Mouse (Mus musculus): Measurements from ENCODE around the gene Slc16a14. TPM values are rescaled to one million over a fixed set of nuclear protein-coding genes. Genes with fewer than 3 reads are reported as not detected.

Slc16a14 gene
- polyA plus RNA-seq, 1 experiment from 2014 or later, result not detected

DNA sequence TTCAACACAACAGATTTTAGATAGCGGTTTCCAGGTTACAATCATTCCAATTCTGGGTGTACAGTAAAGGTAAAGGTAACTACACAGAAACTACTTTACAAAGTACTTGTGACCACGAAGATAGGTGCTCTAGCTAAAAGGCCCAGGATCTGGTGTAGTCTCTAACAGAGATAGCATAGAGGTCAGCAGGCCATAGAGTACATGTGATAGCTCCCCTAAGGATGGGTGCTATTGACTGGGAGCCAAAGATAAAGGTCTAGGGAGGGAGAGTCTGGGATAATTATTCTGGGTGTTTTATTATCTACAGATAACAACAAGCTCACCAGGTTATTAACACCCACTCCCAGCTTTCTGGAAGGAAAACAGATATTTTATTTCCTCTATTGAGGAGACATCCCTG lies 11.5 kb downstream of the Slc16a14 start:
- ATAC-seq (replicated peaks; ENCODE audit: extremely low read depth, insufficient read depth, low FRiP score), result no peak
- no peaks in the 10 kb centered on the region for H3K36me3 ChIP-seq (ENCODE audit: control insufficient read depth, insufficient read depth)
- WGBS, result 72% methylated on average over 2 of the region's 2 CpGs

GRCm38 (mm10) chr1:84918865-84919264 lies 16.1 kb downstream of the Slc16a14 start:
- H3K9ac ChIP-seq (ENCODE audit: low read length), result no peak overlapping the region
- no peaks in the 10 kb centered on the region for H3K27me3 ChIP-seq (ENCODE audit: control insufficient read depth, insufficient read depth, low read length)
- no peaks in the 10 kb centered on the region; the same call in 1 of the 2 replicates for H3K4me1 ChIP-seq (ENCODE audit: control insufficient read depth, insufficient read depth, low read length)
- WGBS, result 84% methylated on average over 3 of the region's 3 CpGs
- no peaks in the 10 kb centered on the region for H3K9me3 ChIP-seq (replicated peaks; ENCODE audit: control insufficient read depth, low read length)
- ATAC-seq (replicated peaks; ENCODE audit: extremely low read depth, insufficient read depth, low FRiP score), result no peak
- H3K4me3 ChIP-seq (ENCODE audit: low read length), result no peak overlapping the region
- no peak overlapping the region for H3K4me2 ChIP-seq (ENCODE audit: low read depth, low read length)
- no peaks in the 10 kb centered on the region for H3K36me3 ChIP-seq (ENCODE audit: control insufficient read depth, insufficient read depth)
- H3K27ac ChIP-seq (ENCODE audit: low read length), result no peak overlapping the region

More for the DNA sequence above, 11.5 kb downstream of the Slc16a14 start:
- no peaks in the 10 kb centered on the region for H3K27me3 ChIP-seq (ENCODE audit: control insufficient read depth, insufficient read depth, low read length)
- H3K9me3 ChIP-seq (replicated peaks; ENCODE audit: control insufficient read depth, low read length), result no peaks in the 10 kb centered on the region
- no peak overlapping the region for H3K27ac ChIP-seq (ENCODE audit: low read length)
- H3K9ac ChIP-seq (ENCODE audit: low read length), result no peak overlapping the region
- no peaks in the 10 kb centered on the region; the same call in 1 of the 2 replicates for H3K4me1 ChIP-seq (ENCODE audit: control insufficient read depth, insufficient read depth, low read length)
- no peak overlapping the region for H3K4me2 ChIP-seq (ENCODE audit: low read depth, low read length)
- H3K4me3 ChIP-seq (ENCODE audit: low read length), result no peak overlapping the region

DNA sequence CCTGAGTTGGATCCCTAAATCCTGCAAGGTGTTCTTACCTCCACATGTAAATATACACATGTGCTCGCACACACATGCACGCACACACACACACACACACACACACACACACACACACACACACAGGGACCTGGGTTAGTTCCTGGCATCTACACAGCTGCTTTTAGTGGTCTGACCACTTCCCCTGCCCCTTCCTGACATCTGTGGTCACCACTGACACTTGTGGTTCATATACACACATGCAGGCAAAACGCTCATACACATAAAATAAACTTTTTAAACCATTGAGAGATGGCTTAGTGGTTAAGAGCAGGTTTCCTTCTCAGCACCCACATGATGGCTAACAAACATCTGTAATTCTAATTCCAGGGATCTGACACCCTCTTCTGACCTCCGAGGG lies 19.9 kb downstream of the Slc16a14 start:
- H3K27me3 ChIP-seq (ENCODE audit: control insufficient read depth, insufficient read depth, low read length), result no peaks in the 10 kb centered on the region
- WGBS, result 90% methylated on average over 4 of the region's 4 CpGs
- no peak overlapping the region for H3K27ac ChIP-seq (ENCODE audit: low read length)
- H3K4me3 ChIP-seq (ENCODE audit: low read length), result no peak overlapping the region
- H3K9me3 ChIP-seq (replicated peaks; ENCODE audit: control insufficient read depth, low read length), result no peaks in the 10 kb centered on the region
- no peaks in the 10 kb centered on the region for H3K4me1 ChIP-seq (ENCODE audit: control insufficient read depth, insufficient read depth, low read length)
- H3K9ac ChIP-seq (ENCODE audit: low read length), result no peak overlapping the region
- H3K4me2 ChIP-seq (ENCODE audit: low read depth, low read length), result no peak overlapping the region
- H3K36me3 ChIP-seq (ENCODE audit: control insufficient read depth, insufficient read depth), result no peaks in the 10 kb centered on the region
- ATAC-seq (replicated peaks; ENCODE audit: extremely low read depth, insufficient read depth, low FRiP score), result no peak

DNA sequence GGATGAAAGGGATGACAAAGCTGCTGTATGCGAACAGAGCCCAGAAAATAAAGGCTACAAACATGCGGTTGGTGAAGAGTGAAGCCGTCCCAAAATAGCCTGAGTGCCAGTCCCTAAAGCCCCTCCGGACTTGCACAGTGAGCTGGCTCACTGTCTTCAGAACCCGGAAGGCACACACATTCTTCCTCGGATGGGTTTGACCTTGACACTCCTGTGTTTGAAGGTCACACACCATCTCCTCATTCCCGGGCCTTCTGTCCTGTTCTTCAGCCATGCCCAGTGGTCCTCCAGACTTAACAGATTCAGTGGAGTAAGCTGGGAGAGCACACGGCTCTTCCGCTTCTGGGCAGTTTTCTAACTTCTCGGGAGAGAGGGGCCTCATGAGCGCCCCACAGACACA lies 22.4 kb downstream of the Slc16a14 start:
- no peak overlapping the region for H3K4me3 ChIP-seq (ENCODE audit: low read length)
- no peak overlapping the region for H3K9ac ChIP-seq (ENCODE audit: low read length)
- ATAC-seq (replicated peaks; ENCODE audit: extremely low read depth, insufficient read depth, low FRiP score), result no peak
- no peak overlapping the region for H3K4me2 ChIP-seq (ENCODE audit: low read depth, low read length)
- WGBS, result 79% methylated on average over 11 of the region's 11 CpGs
- no peaks in the 10 kb centered on the region for H3K27me3 ChIP-seq (ENCODE audit: control insufficient read depth, insufficient read depth, low read length)
- H3K36me3 ChIP-seq (ENCODE audit: control insufficient read depth, insufficient read depth), result no peaks in the 10 kb centered on the region
- no peaks in the 10 kb centered on the region for H3K4me1 ChIP-seq (ENCODE audit: control insufficient read depth, insufficient read depth, low read length)
- H3K27ac ChIP-seq (ENCODE audit: low read length), result no peak overlapping the region
- H3K9me3 ChIP-seq (replicated peaks; ENCODE audit: control insufficient read depth, low read length), result no peaks in the 10 kb centered on the region

DNA sequence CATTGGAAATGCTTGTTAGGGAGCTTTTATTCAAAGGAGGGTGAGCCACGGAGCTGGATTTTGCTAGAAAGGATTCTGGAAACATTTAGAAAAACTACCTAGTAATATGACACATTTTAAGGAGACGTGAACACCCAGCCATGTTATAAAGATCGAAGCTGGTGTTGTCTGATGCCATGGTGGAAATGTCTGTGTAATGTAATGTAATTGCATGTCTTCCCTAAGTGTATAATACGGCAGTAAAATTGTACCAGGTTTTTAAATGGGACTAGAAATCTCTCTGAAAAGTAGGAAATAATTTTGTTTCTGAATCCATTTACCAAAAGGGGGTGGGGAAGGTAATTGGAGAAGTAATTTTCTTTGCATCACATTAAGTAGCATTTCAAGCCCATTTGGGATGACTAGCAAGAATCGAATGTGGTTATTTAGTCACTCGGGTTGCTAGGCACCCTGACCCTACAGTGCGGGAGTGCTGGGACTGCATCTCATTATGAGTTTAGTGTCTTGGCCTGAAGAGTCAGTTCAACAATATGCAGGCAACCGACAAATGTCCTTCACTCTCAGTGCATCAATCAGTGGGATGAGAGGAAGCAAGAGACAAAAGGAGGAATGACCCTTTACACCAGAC lies 24.6 kb downstream of the Slc16a14 start:
- H3K36me3 ChIP-seq (ENCODE audit: control insufficient read depth, insufficient read depth), result no peaks in the 10 kb centered on the region
- H3K27ac ChIP-seq (ENCODE audit: low read length), result no peak overlapping the region
- 77% methylated on average over 8 of the region's 8 CpGs for WGBS
- no peaks in the 10 kb centered on the region for H3K9me3 ChIP-seq (replicated peaks; ENCODE audit: control insufficient read depth, low read length)
- H3K4me3 ChIP-seq (ENCODE audit: low read length), result no peak overlapping the region
- no peaks in the 10 kb centered on the region for H3K27me3 ChIP-seq (ENCODE audit: control insufficient read depth, insufficient read depth, low read length)
- no peak overlapping the region for H3K4me2 ChIP-seq (ENCODE audit: low read depth, low read length)
- H3K9ac ChIP-seq (ENCODE audit: low read length), result no peak overlapping the region
- H3K4me1 ChIP-seq (ENCODE audit: control insufficient read depth, insufficient read depth, low read length), result no peaks in the 10 kb centered on the region
- no peak for ATAC-seq (replicated peaks; ENCODE audit: extremely low read depth, insufficient read depth, low FRiP score)

DNA sequence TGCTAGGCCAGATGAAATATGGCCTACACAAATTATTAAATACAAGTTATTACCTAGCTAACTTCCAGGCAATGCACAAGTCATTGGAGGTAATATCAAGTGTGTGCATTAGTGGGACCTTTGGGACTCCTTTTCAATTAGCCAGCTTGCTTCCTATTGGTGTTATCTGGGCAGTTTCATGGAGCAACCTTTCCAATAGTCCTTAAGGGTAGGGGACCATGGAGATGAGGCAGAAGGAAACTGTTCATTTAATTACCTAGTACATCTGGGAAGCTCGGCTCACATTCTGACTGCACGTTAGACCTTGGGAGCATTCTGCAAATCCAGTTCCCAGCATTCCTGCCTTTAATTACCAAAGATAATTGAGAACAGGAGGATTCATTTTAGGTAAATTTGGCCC lies 30.5 kb downstream of the Slc16a14 start:
- Histone ChIP-seq H3K4me3 (ENCODE audit: low read length) (no peak overlapping the region), H3K9ac (ENCODE audit: low read length) (no peak overlapping the region), H3K27ac (ENCODE audit: low read length) (no peak overlapping the region), H3K4me2 (ENCODE audit: low read depth, low read length) (no peak overlapping the region), H3K9me3 (replicated peaks; ENCODE audit: control insufficient read depth, low read length) (no peaks in the 10 kb centered on the region), H3K27me3 (ENCODE audit: control insufficient read depth, insufficient read depth, low read length) (no peaks in the 10 kb centered on the region), H3K36me3 (ENCODE audit: control insufficient read depth, insufficient read depth) (no peaks in the 10 kb centered on the region), H3K4me1 (ENCODE audit: control insufficient read depth, insufficient read depth, low read length) (no peaks in the 10 kb centered on the region)
- ATAC-seq (replicated peaks; ENCODE audit: extremely low read depth, insufficient read depth, low FRiP score), result no peak
- 85% methylated on average over 2 of the region's 2 CpGs for WGBS

- no peaks in the 10 kb centered on the region for H3K9me3 ChIP-seq (replicated peaks; ENCODE audit: control insufficient read depth, low read length)
- H3K9ac ChIP-seq (ENCODE audit: low read length), result no peak overlapping the region
- H3K4me2 ChIP-seq (ENCODE audit: low read depth, low read length), result no peak overlapping the region
- no peak overlapping the region for H3K27ac ChIP-seq (ENCODE audit: low read length)
- no peaks in the 10 kb centered on the region for H3K4me1 ChIP-seq (ENCODE audit: control insufficient read depth, insufficient read depth, low read length)
- no peaks in the 10 kb centered on the region for H3K36me3 ChIP-seq (ENCODE audit: control insufficient read depth, insufficient read depth)
- no peak overlapping the region for H3K4me3 ChIP-seq (ENCODE audit: low read length)
- 92% methylated on average over 6 of the region's 6 CpGs for WGBS
- no peaks in the 10 kb centered on the region for H3K27me3 ChIP-seq (ENCODE audit: control insufficient read depth, insufficient read depth, low read length)
- no peak for ATAC-seq (replicated peaks; ENCODE audit: extremely low read depth, insufficient read depth, low FRiP score)
These were observed 35.8 kb downstream of the Slc16a14 start for GRCm38 (mm10) chr1:84899156-84899555.

- H3K4me2 ChIP-seq (ENCODE audit: low read depth, low read length), result no peak overlapping the region
- H3K4me1 ChIP-seq (ENCODE audit: control insufficient read depth, insufficient read depth, low read length), result no peaks in the 10 kb centered on the region
- WGBS, result 77% methylated on average over 6 of the region's 6 CpGs
These were observed 37.6 kb downstream of the Slc16a14 start for GRCm38 (mm10) chr1:84897364-84897763.

GRCm38 (mm10) chr1:84891746-84892145 lies 43.2 kb downstream of the Slc16a14 start:
- no peaks in the 10 kb centered on the region for H3K4me1 ChIP-seq (ENCODE audit: control insufficient read depth, insufficient read depth, low read length)
- 92% methylated on average over 9 of the region's 9 CpGs for WGBS
- no peaks in the 10 kb centered on the region for H3K27me3 ChIP-seq (ENCODE audit: control insufficient read depth, insufficient read depth, low read length)
- no peak for ATAC-seq (replicated peaks; ENCODE audit: extremely low read depth, insufficient read depth, low FRiP score)
- H3K36me3 ChIP-seq (ENCODE audit: control insufficient read depth, insufficient read depth), result no peaks in the 10 kb centered on the region
- H3K9me3 ChIP-seq (replicated peaks; ENCODE audit: control insufficient read depth, low read length), result no peaks in the 10 kb centered on the region
- no peak overlapping the region for H3K4me2 ChIP-seq (ENCODE audit: low read depth, low read length)
- no peak overlapping the region for H3K27ac ChIP-seq (ENCODE audit: low read length)
- no peak overlapping the region for H3K4me3 ChIP-seq (ENCODE audit: low read length)
- no peak overlapping the region for H3K9ac ChIP-seq (ENCODE audit: low read length)

More at GRCm38 (mm10) chr1:84897364-84897763, 37.6 kb downstream of the Slc16a14 start:
- Histone ChIP-seq H3K9ac (ENCODE audit: low read length) (no peak overlapping the region), H3K9me3 (replicated peaks; ENCODE audit: control insufficient read depth, low read length) (no peaks in the 10 kb centered on the region), H3K36me3 (ENCODE audit: control insufficient read depth, insufficient read depth) (no peaks in the 10 kb centered on the region), H3K4me3 (ENCODE audit: low read length) (no peak overlapping the region), H3K27ac (ENCODE audit: low read length) (no peak overlapping the region), H3K27me3 (ENCODE audit: control insufficient read depth, insufficient read depth, low read length) (no peaks in the 10 kb centered on the region)
- ATAC-seq (replicated peaks; ENCODE audit: extremely low read depth, insufficient read depth, low FRiP score), result no peak
